Mouse (Mus musculus): Measurements from ENCODE around the gene Zranb3. TPM values are rescaled to one million over a fixed set of nuclear protein-coding genes. Genes with fewer than 3 reads are reported as not detected.
"Not testable (repeated sequence)": the region's sequence is repeated elsewhere in the genome, so short reads cannot be mapped to it uniquely, and the experiment has no call there.

Gene Zranb3
- polyA plus RNA-seq, 1 experiment = 1.3 TPM

GRCm38 (mm10) chr1:127954800-127955199, 148.0 kb downstream of the Zranb3 start:
- TF ChIP-seq CTCF (conservative IDR thresholded peaks at IDR 0.05; ENCODE audit: insufficient read depth, insufficient read length, low read depth, low read length) (no peak), POLR2A (IDR thresholded peaks at IDR 0.05; ENCODE audit: low read depth, low read length) (no peak)
- no peak for DNase-seq
- WGBS = 84% methylated on average over 4 of the region's 4 CpGs
- Histone ChIP-seq H3K4me3 (ENCODE audit: insufficient read depth, low read depth, low read length) (no peak overlapping the region), H3K27me3 (replicated peaks; ENCODE audit: control insufficient read depth, insufficient read depth, low read length) (no peaks in the 10 kb centered on the region), H3K36me3 (ENCODE audit: control insufficient read depth, insufficient read depth, low read length) (no peaks in the 10 kb centered on the region), H3K4me1 (ENCODE audit: control insufficient read depth, insufficient read depth, low read length) (no peaks in the 10 kb centered on the region), H3K27ac (ENCODE audit: insufficient read depth, low read depth, low read length) (no peak overlapping the region)

GRCm38 (mm10) chr1:127954198-127954597, 148.6 kb downstream of the Zranb3 start:
- not testable (repeated sequence) for H3K27me3 ChIP-seq (replicated peaks; ENCODE audit: control insufficient read depth, insufficient read depth, low read length); H3K4me3 ChIP-seq (ENCODE audit: insufficient read depth, low read depth, low read length); H3K36me3 ChIP-seq (ENCODE audit: control insufficient read depth, insufficient read depth, low read length); DNase-seq; H3K4me1 ChIP-seq (ENCODE audit: control insufficient read depth, insufficient read depth, low read length); H3K27ac ChIP-seq (ENCODE audit: insufficient read depth, low read depth, low read length)
- 68% methylated on average over 4 of the region's 4 CpGs for WGBS

- H3K4me3 ChIP-seq (ENCODE audit: insufficient read depth, low read depth, low read length) = no peak overlapping the region
- no peak overlapping the region for H3K27ac ChIP-seq (ENCODE audit: insufficient read depth, low read depth, low read length)
- H3K4me1 ChIP-seq (ENCODE audit: control insufficient read depth, insufficient read depth, low read length) = no peaks in the 10 kb centered on the region
- WGBS = 86% methylated on average over 4 of the region's 4 CpGs
- no peak for DNase-seq
- H3K36me3 ChIP-seq (ENCODE audit: control insufficient read depth, insufficient read depth, low read length) = no peaks in the 10 kb centered on the region
- TF ChIP-seq POLR2A (IDR thresholded peaks at IDR 0.05; ENCODE audit: low read depth, low read length) (no peak), CTCF (conservative IDR thresholded peaks at IDR 0.05; ENCODE audit: insufficient read depth, insufficient read length, low read depth, low read length) (no peak)
- H3K27me3 ChIP-seq (replicated peaks; ENCODE audit: control insufficient read depth, insufficient read depth, low read length) = no peaks in the 10 kb centered on the region
Observed at GRCm38 (mm10) chr1:127952276-127952675, 150.6 kb downstream of the Zranb3 start.

GRCm38 (mm10) chr1:127948748-127949147, 154.1 kb downstream of the Zranb3 start:
- TF ChIP-seq CTCF (conservative IDR thresholded peaks at IDR 0.05; ENCODE audit: insufficient read depth, insufficient read length, low read depth, low read length) (no peak), POLR2A (IDR thresholded peaks at IDR 0.05; ENCODE audit: low read depth, low read length) (no peak)
- Histone ChIP-seq H3K27ac (ENCODE audit: insufficient read depth, low read depth, low read length) (no peak overlapping the region), H3K27me3 (replicated peaks; ENCODE audit: control insufficient read depth, insufficient read depth, low read length) (no peaks in the 10 kb centered on the region), H3K4me1 (ENCODE audit: control insufficient read depth, insufficient read depth, low read length) (no peaks in the 10 kb centered on the region), H3K4me3 (ENCODE audit: insufficient read depth, low read depth, low read length) (no peak overlapping the region), H3K36me3 (ENCODE audit: control insufficient read depth, insufficient read depth, low read length) (no peaks in the 10 kb centered on the region)
- DNase-seq = no peak
- WGBS = 62% methylated on average over 5 of the region's 5 CpGs

GRCm38 (mm10) chr1:127946615-127947249, 156.1 kb downstream of the Zranb3 start:
- no peak overlapping the region for H3K4me3 ChIP-seq (ENCODE audit: insufficient read depth, low read depth, low read length)
- H3K4me1 ChIP-seq (ENCODE audit: control insufficient read depth, insufficient read depth, low read length) = no peaks in the 10 kb centered on the region
- H3K36me3 ChIP-seq (ENCODE audit: control insufficient read depth, insufficient read depth, low read length) = no peaks in the 10 kb centered on the region; the same call in 1 of the 2 replicates
- WGBS = 85% methylated on average over 5 of the region's 5 CpGs
- no peak for TF ChIP-seq CTCF (conservative IDR thresholded peaks at IDR 0.05; ENCODE audit: insufficient read depth, insufficient read length, low read depth, low read length)
- no peak for TF ChIP-seq POLR2A (IDR thresholded peaks at IDR 0.05; ENCODE audit: low read depth, low read length)
- H3K27ac ChIP-seq (ENCODE audit: insufficient read depth, low read depth, low read length) = no peak overlapping the region
- H3K27me3 ChIP-seq (replicated peaks; ENCODE audit: control insufficient read depth, insufficient read depth, low read length) = no peaks in the 10 kb centered on the region
- DNase-seq = no peak

- H3K4me3 ChIP-seq (ENCODE audit: insufficient read depth, low read depth, low read length) = no peak overlapping the region
- no peaks in the 10 kb centered on the region for H3K4me1 ChIP-seq (ENCODE audit: control insufficient read depth, insufficient read depth, low read length)
- DNase-seq = peak; percentile 12
- H3K27me3 ChIP-seq (replicated peaks; ENCODE audit: control insufficient read depth, insufficient read depth, low read length) = no peaks in the 10 kb centered on the region
- 76% methylated on average over 3 of the region's 3 CpGs for WGBS
- no peak for TF ChIP-seq POLR2A (IDR thresholded peaks at IDR 0.05; ENCODE audit: low read depth, low read length)
- no peak for TF ChIP-seq CTCF (conservative IDR thresholded peaks at IDR 0.05; ENCODE audit: insufficient read depth, insufficient read length, low read depth, low read length)
- H3K36me3 ChIP-seq (ENCODE audit: control insufficient read depth, insufficient read depth, low read length) = peaks cover under 1% of the 10 kb centered on the region
- H3K27ac ChIP-seq (ENCODE audit: insufficient read depth, low read depth, low read length) = no peak overlapping the region
Observed at GRCm38 (mm10) chr1:127945696-127946575, 156.9 kb downstream of the Zranb3 start.

- Histone ChIP-seq H3K4me1 (ENCODE audit: control insufficient read depth, insufficient read depth, low read length) (no peaks in the 10 kb centered on the region), H3K36me3 (ENCODE audit: control insufficient read depth, insufficient read depth, low read length) (peaks cover 11% of the 10 kb centered on the region), H3K4me3 (ENCODE audit: insufficient read depth, low read depth, low read length) (no peak overlapping the region), H3K27ac (ENCODE audit: insufficient read depth, low read depth, low read length) (no peak overlapping the region), H3K27me3 (replicated peaks; ENCODE audit: control insufficient read depth, insufficient read depth, low read length) (no peaks in the 10 kb centered on the region)
- 85% methylated on average over 6 of the region's 6 CpGs for WGBS
- no peak for DNase-seq
- TF ChIP-seq CTCF (conservative IDR thresholded peaks at IDR 0.05; ENCODE audit: insufficient read depth, insufficient read length, low read depth, low read length) (no peak), POLR2A (IDR thresholded peaks at IDR 0.05; ENCODE audit: low read depth, low read length) (no peak)
Observed at GRCm38 (mm10) chr1:127943516-127943915, 159.3 kb downstream of the Zranb3 start.
